Comparison of ENCODE assay signal across 12 mouse cellular contexts in the genomic region with DNA sequence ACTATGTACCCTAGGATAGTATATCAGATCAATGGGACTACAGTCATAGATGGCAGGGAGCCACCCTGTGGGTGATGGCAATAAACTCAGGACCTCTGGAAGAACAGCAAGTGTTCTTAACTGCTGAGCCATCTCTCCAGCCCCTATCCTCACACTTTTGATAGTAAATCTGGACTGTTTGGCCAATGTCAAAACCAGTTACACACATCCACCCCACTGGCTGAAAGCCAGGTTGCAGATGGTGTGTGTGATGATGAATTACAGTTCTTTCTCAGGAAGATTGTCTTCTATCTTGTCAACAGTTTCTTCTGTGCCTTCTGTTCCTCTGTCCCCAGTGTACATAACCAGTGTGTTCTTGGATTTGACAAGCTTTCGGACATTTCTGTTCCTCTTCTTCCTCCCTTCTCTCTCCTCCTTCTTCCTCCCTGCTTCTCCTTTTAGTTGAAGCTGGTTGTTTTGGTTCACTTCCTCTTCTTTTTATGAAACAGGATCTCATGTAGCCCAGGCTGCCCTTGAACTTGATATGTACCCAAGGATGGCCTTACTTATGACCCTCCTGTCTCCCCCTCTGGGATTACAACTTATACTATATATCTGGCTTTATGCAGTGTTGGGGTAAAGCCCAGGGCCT.
"Had no signal": no experiment of that assay in that cellular context is flagged by ENCODE, and none has a peak within 500 bp of the region (broad histone marks: within the 10 kb centered on the region; RNA-seq: fewer than 3 reads in every experiment).

No protein-coding gene starts in this region.

- DNase-seq: kidney, adult 9 months; kidney, postnatal 36 days; layer of hippocampus, adult 9-11 months; layer of hippocampus, postnatal 36 days; lung, postnatal 4 days; right cerebral cortex, adult 18-20 months; right cerebral cortex, postnatal 25 days had no signal

- H3K4me2 ChIP-seq: limb, embryonic 13.5 days; liver, embryonic 12.5 days; midbrain, embryonic 13.5 days had no signal

- H3K4me1 ChIP-seq: limb, embryonic 13.5 days; liver, embryonic 12.5 days; midbrain, embryonic 13.5 days had no signal

- H3K36me3 ChIP-seq: limb, embryonic 13.5 days; liver, embryonic 12.5 days; midbrain, embryonic 13.5 days had no signal

- H3K9me3 ChIP-seq: limb, embryonic 13.5 days; liver, embryonic 12.5 days; midbrain, embryonic 13.5 days had no signal

- H3K4me3 ChIP-seq: limb, embryonic 13.5 days; liver, embryonic 12.5 days; midbrain, embryonic 13.5 days had no signal

- H3K27me3 ChIP-seq: limb, embryonic 13.5 days; liver, embryonic 12.5 days; midbrain, embryonic 13.5 days had no signal

- ATAC-seq: intestine, embryonic 16.5 days; liver, embryonic 12.5 days; midbrain, embryonic 13.5 days had no signal

- H3K9ac ChIP-seq: limb, embryonic 13.5 days; liver, embryonic 12.5 days; midbrain, embryonic 13.5 days had no signal

- H3K27ac ChIP-seq: kidney, postnatal 0 days; limb, embryonic 13.5 days; liver, embryonic 12.5 days; midbrain, embryonic 13.5 days had no signal
